Comparison of ENCODE assay signal across 14 mouse cellular contexts in the genomic region with DNA sequence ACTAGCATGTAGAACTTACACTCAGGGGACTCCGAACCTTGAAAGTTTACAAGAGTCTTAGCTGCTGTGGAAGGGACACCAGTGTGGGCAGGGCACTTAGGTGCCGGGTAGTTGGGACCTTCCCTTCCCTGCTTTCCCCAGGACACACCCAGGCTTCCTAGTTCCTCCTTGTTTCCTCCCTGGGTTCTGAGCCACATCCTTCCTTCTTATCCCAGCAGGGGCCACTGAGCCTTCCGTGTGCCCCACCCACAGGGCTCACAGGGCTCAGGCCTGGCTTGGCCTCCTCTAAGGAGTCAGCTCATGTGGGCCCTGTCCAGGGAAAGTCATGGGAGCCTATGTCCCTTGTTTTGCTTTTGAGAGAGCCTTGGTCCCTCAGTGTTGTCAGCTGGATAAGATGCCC. TPM values are rescaled to one million over a fixed set of nuclear protein-coding genes. Genes with fewer than 3 reads are reported as not detected.
DNase-seq lines count a peak whose midpoint lies in the region; ATAC-seq lines count a peak whose summit lies in the region.
"Had no signal": no experiment of that assay in that cellular context is flagged by ENCODE, and none has a peak within 500 bp of the region (broad histone marks: within the 10 kb centered on the region; RNA-seq: fewer than 3 reads in every experiment).

No protein-coding gene starts in this region.

- peaks cover 78% of the 10 kb centered on the region for H3K4me1 ChIP-seq in forebrain, embryonic 10.5 days
- H3K4me1 ChIP-seq in forebrain, embryonic 16.5 days (replicated peaks; ENCODE audit: control insufficient read depth, insufficient read depth, low read length), result no peaks in the 10 kb centered on the region
- H3K4me1 ChIP-seq in hindbrain, embryonic 13.5 days (replicated peaks), result peaks cover 5% of the 10 kb centered on the region
- no peaks in the 10 kb centered on the region for H3K4me1 ChIP-seq in hindbrain, embryonic 16.5 days (ENCODE audit: control insufficient read depth, insufficient read depth, low read depth, low read length)
- peaks cover 10% of the 10 kb centered on the region; the same call in 1 of the 2 replicates for H3K4me1 ChIP-seq in neural tube, embryonic 11.5 days (ENCODE audit: control insufficient read depth, insufficient read depth, low read length)

- no peak overlapping the region for H3K9ac ChIP-seq in forebrain, embryonic 16.5 days (replicated peaks; ENCODE audit: low read depth, low read length)
- 0 out of 2 replicates have a peak overlapping the region, but pooled peaks have one; percentile 24 for H3K9ac ChIP-seq in hindbrain, embryonic 13.5 days
- no peak overlapping the region for H3K9ac ChIP-seq in hindbrain, embryonic 16.5 days (ENCODE audit: low read depth, low read length)
- H3K9ac ChIP-seq in neural tube, embryonic 11.5 days (ENCODE audit: low read length), result 0 out of 2 replicates have a peak overlapping the region, but pooled peaks have one; percentile 18
- H3K9ac ChIP-seq: limb, embryonic 12.5 days had no signal

- H3K9me3 ChIP-seq in forebrain, embryonic 10.5 days, result no peaks in the 10 kb centered on the region
- no peaks in the 10 kb centered on the region for H3K9me3 ChIP-seq in forebrain, embryonic 16.5 days (ENCODE audit: control insufficient read depth, low read length)
- no peaks in the 10 kb centered on the region for H3K9me3 ChIP-seq in hindbrain, embryonic 13.5 days
- H3K9me3 ChIP-seq in hindbrain, embryonic 16.5 days (ENCODE audit: control insufficient read depth, low read length), result no peaks in the 10 kb centered on the region
- no peaks in the 10 kb centered on the region for H3K9me3 ChIP-seq in neural tube, embryonic 11.5 days (ENCODE audit: control insufficient read depth, low read length)
- H3K9me3 ChIP-seq: G1E; limb, embryonic 12.5 days had no signal

- peak overlapping the region; percentile 62 for H3K27ac ChIP-seq in forebrain, embryonic 10.5 days
- H3K27ac ChIP-seq in forebrain, embryonic 16.5 days (ENCODE audit: low read length), result no peak overlapping the region
- no peak overlapping the region for H3K27ac ChIP-seq in hindbrain, embryonic 13.5 days
- no peak overlapping the region for H3K27ac ChIP-seq in hindbrain, embryonic 16.5 days (ENCODE audit: low read depth, low read length)
- H3K27ac ChIP-seq in neural tube, embryonic 11.5 days (ENCODE audit: low read depth, low read length), result no peak overlapping the region
- H3K27ac ChIP-seq: limb, embryonic 12.5 days had no signal

- H3K27me3 ChIP-seq in forebrain, embryonic 10.5 days (ENCODE audit: poor library complexity, severe bottlenecking), result peaks cover 41% of the 10 kb centered on the region
- H3K27me3 ChIP-seq in forebrain, embryonic 16.5 days (replicated peaks; ENCODE audit: control insufficient read depth, insufficient read depth, low read length), result no peaks in the 10 kb centered on the region
- peaks cover under 1% of the 10 kb centered on the region; the same call in 1 of the 2 replicates for H3K27me3 ChIP-seq in hindbrain, embryonic 13.5 days
- H3K27me3 ChIP-seq in hindbrain, embryonic 16.5 days (replicated peaks; ENCODE audit: control insufficient read depth, insufficient read depth, low read length), result no peaks in the 10 kb centered on the region
- H3K27me3 ChIP-seq in neural tube, embryonic 11.5 days (ENCODE audit: control insufficient read depth, insufficient read depth, low read length), result no peaks in the 10 kb centered on the region
- H3K27me3 ChIP-seq: limb, embryonic 12.5 days had no signal

- 55% methylated on average over 3 of the region's 3 CpGs for WGBS in forebrain, embryonic 10.5 days
- 58% methylated on average over 3 of the region's 3 CpGs for WGBS in forebrain, embryonic 16.5 days
- 70% methylated on average over 3 of the region's 3 CpGs for WGBS in hindbrain, embryonic 13.5 days
- WGBS in hindbrain, embryonic 16.5 days, result 73% methylated on average over 3 of the region's 3 CpGs
- 77% methylated on average over 3 of the region's 3 CpGs for WGBS in neural tube, embryonic 11.5 days

- no peak for ATAC-seq in forebrain, embryonic 16.5 days
- ATAC-seq in hindbrain, embryonic 13.5 days (ENCODE audit: low FRiP score), result no peak
- no peak for ATAC-seq in hindbrain, embryonic 16.5 days
- ATAC-seq in neural tube, embryonic 11.5 days (ENCODE audit: insufficient read depth, low FRiP score, low TSS enrichment), result no peak
- ATAC-seq: forebrain, embryonic 14.5 days had no signal

- no peak overlapping the region for H3K4me3 ChIP-seq in forebrain, embryonic 10.5 days
- no peak overlapping the region for H3K4me3 ChIP-seq in forebrain, embryonic 16.5 days (replicated peaks; ENCODE audit: low read length)
- H3K4me3 ChIP-seq in hindbrain, embryonic 13.5 days, result no peak overlapping the region
- H3K4me3 ChIP-seq in hindbrain, embryonic 16.5 days (ENCODE audit: low read length), result no peak overlapping the region
- H3K4me3 ChIP-seq in neural tube, embryonic 11.5 days (ENCODE audit: low read depth, low read length), result no peak overlapping the region
- H3K4me3 ChIP-seq: limb, embryonic 12.5 days had no signal

- no peaks in the 10 kb centered on the region; the same call in 1 of the 2 replicates for H3K36me3 ChIP-seq in forebrain, embryonic 10.5 days (replicated peaks)
- H3K36me3 ChIP-seq in forebrain, embryonic 16.5 days (ENCODE audit: control insufficient read depth, insufficient read depth), result no peaks in the 10 kb centered on the region
- no peaks in the 10 kb centered on the region for H3K36me3 ChIP-seq in hindbrain, embryonic 13.5 days
- no peaks in the 10 kb centered on the region for H3K36me3 ChIP-seq in hindbrain, embryonic 16.5 days (ENCODE audit: control insufficient read depth, insufficient read depth, low read length)
- H3K36me3 ChIP-seq in neural tube, embryonic 11.5 days (ENCODE audit: control insufficient read depth, insufficient read depth, low read length), result no peaks in the 10 kb centered on the region
- H3K36me3 ChIP-seq: limb, embryonic 12.5 days had no signal

- no peak for DNase-seq in forebrain, embryonic 10.5 days (ENCODE audit: extremely low spot score, low spot score)
- no peak for DNase-seq in neural tube, embryonic 11.5 days (ENCODE audit: low spot score)
- DNase-seq in neural tube, embryonic 10.5 days (ENCODE audit: extremely low spot score, low spot score), result no peak
- DNase-seq in embryo, embryonic 9.5 days (ENCODE audit: extremely low spot score), result no peak
- DNase-seq in embryo, embryonic 10 days (ENCODE audit: low spot score), result no peak
- DNase-seq: cerebellum, adult 8-10 months; gastrocnemius, postnatal 36 days; thymus, adult 18-20 months had no signal

- no peak overlapping the region for H3K4me2 ChIP-seq in forebrain, embryonic 16.5 days (ENCODE audit: low read length)
- no peak overlapping the region for H3K4me2 ChIP-seq in hindbrain, embryonic 13.5 days
- H3K4me2 ChIP-seq in hindbrain, embryonic 16.5 days (ENCODE audit: low read length), result no peak overlapping the region
- no peak overlapping the region for H3K4me2 ChIP-seq in neural tube, embryonic 11.5 days (ENCODE audit: low read depth)
- H3K4me2 ChIP-seq: limb, embryonic 12.5 days had no signal

RNA-seq across cellular contexts. Expression of gene Llgl2, which starts 15.9 kb away (rescaled TPM):
- 7.5 and 7.6 TPM in 2 replicates for polyA plus RNA-seq in forebrain, embryonic 10.5 days (2016; fragmentation: Nextera tagmentation; extraction: Ambion mirVana)
- polyA plus RNA-seq in forebrain, embryonic 16.5 days (2015; fragmentation: Nextera tagmentation; extraction: Ambion mirVana), result 1.3 and 2.0 TPM in 2 replicates
- 1.00 and 2.2 TPM in 2 replicates for polyA plus RNA-seq in hindbrain, embryonic 13.5 days (2015; fragmentation: Nextera tagmentation; extraction: Ambion mirVana)
- polyA plus RNA-seq in hindbrain, embryonic 16.5 days (2015; fragmentation: Nextera tagmentation; extraction: Ambion mirVana), result 1.3 and 2.1 TPM in 2 replicates
- polyA plus RNA-seq in neural tube, embryonic 11.5 days (2014; fragmentation: Nextera tagmentation; extraction: Ambion mirVana), result 6.1 and 6.5 TPM in 2 replicates

RNA-seq across cellular contexts. Expression of gene Myo15b, which starts 18.5 kb away (rescaled TPM):
- 0.06 and 0.11 TPM in 2 replicates for polyA plus RNA-seq in forebrain, embryonic 10.5 days (2016; fragmentation: Nextera tagmentation; extraction: Ambion mirVana)
- polyA plus RNA-seq in forebrain, embryonic 16.5 days (2015; fragmentation: Nextera tagmentation; extraction: Ambion mirVana), result 0.18 TPM in 1 of 2 replicates, not detected in the other
- polyA plus RNA-seq in hindbrain, embryonic 13.5 days (2015; fragmentation: Nextera tagmentation; extraction: Ambion mirVana), result not detected in 2 replicates
- polyA plus RNA-seq in hindbrain, embryonic 16.5 days (2015; fragmentation: Nextera tagmentation; extraction: Ambion mirVana), result 0.16 and 0.31 TPM in 2 replicates
- polyA plus RNA-seq in neural tube, embryonic 11.5 days (2014; fragmentation: Nextera tagmentation; extraction: Ambion mirVana), result 0.12 and 0.13 TPM in 2 replicates
- polyA plus RNA-seq: forebrain, embryonic 14.5 days; limb, embryonic 12.5 days had no signal

RNA-seq across cellular contexts. Expression of gene Tsen54, which starts 25.2 kb away (rescaled TPM):
- 34.7 and 41.0 TPM in 2 replicates for polyA plus RNA-seq in forebrain, embryonic 10.5 days (2016; fragmentation: Nextera tagmentation; extraction: Ambion mirVana)
- polyA plus RNA-seq in forebrain, embryonic 16.5 days (2015; fragmentation: Nextera tagmentation; extraction: Ambion mirVana), result 25.8 and 28.3 TPM in 2 replicates
- polyA plus RNA-seq in hindbrain, embryonic 13.5 days (2015; fragmentation: Nextera tagmentation; extraction: Ambion mirVana), result 24.5 and 25.4 TPM in 2 replicates
- polyA plus RNA-seq in hindbrain, embryonic 16.5 days (2015; fragmentation: Nextera tagmentation; extraction: Ambion mirVana), result 18.7 and 23.3 TPM in 2 replicates
- 26.1 and 29.8 TPM in 2 replicates for polyA plus RNA-seq in neural tube, embryonic 11.5 days (2014; fragmentation: Nextera tagmentation; extraction: Ambion mirVana)

RNA-seq across cellular contexts. Expression of gene Caskin2, which starts 26.3 kb away (rescaled TPM):
- polyA plus RNA-seq in forebrain, embryonic 10.5 days (2016; fragmentation: Nextera tagmentation; extraction: Ambion mirVana), result 18.3 and 19.2 TPM in 2 replicates
- polyA plus RNA-seq in forebrain, embryonic 16.5 days (2015; fragmentation: Nextera tagmentation; extraction: Ambion mirVana), result 9.1 and 11.2 TPM in 2 replicates
- polyA plus RNA-seq in hindbrain, embryonic 13.5 days (2015; fragmentation: Nextera tagmentation; extraction: Ambion mirVana), result 11.6 and 11.8 TPM in 2 replicates
- 9.0 and 12.6 TPM in 2 replicates for polyA plus RNA-seq in hindbrain, embryonic 16.5 days (2015; fragmentation: Nextera tagmentation; extraction: Ambion mirVana)
- polyA plus RNA-seq in neural tube, embryonic 11.5 days (2014; fragmentation: Nextera tagmentation; extraction: Ambion mirVana), result 16.4 and 19.1 TPM in 2 replicates

Comparison
In these comparisons a context has a peak if more than half of its experiments do, and no peak if none do; other contexts are left out.
1. H3K9ac ChIP-seq: peak in hindbrain, embryonic 13.5 days (single experiment) and neural tube, embryonic 11.5 days (single experiment); none in forebrain, embryonic 16.5 days (single experiment) and hindbrain, embryonic 16.5 days (single experiment).